Mouse (Mus musculus): ENCODE results near the gene Lgals2. TPM values are rescaled to one million over a fixed set of nuclear protein-coding genes. Genes with fewer than 3 reads are reported as not detected.

The Lgals2 gene
- not detected in 2 replicates for polyA plus RNA-seq (2012; ENCODE audit: low replicate concordance)

GRCm38 (mm10) chr15:78855303-78855965, at the start of gene Lgals2:
Lgals2 (minus strand) TSS chr15:78855529.

GRCm38 (mm10) chr15:78899740-78900584, 44.6 kb upstream of the Lgals2 start, which contains the start of gene Sh3bp1:
Sh3bp1 (plus strand) TSS chr15:78899768.

GRCm38 (mm10) chr15:78899409-78899739, 44.0 kb upstream of the Lgals2 start, which contains the start of gene Gm49510:
Gm49510 (plus strand) TSS chr15:78899667.

GRCm38 (mm10) chr15:78876991-78877809, 21.9 kb upstream of the Lgals2 start, which contains the start of gene Gga1:
Gga1 (plus strand) TSS chr15:78877190.

GRCm38 (mm10) chr15:78842371-78843163, 12.8 kb downstream of the Lgals2 start, which contains the start of gene Cdc42ep1:
Cdc42ep1 (plus strand) TSS chr15:78842624.

GRCm38 (mm10) chr15:78802776-78803391, 52.4 kb downstream of the Lgals2 start, which contains the start of gene Card10:
Card10 (minus strand) TSS chr15:78803042.

Other genes starting within 250 kb of the Lgals2 start
- gene Elfn2, start 136.8 kb downstream of the Lgals2 start, polyA plus RNA-seq (2012; ENCODE audit: low replicate concordance), result 0.01 TPM in 1 of 2 replicates, not detected in the other
- gene Mfng, start 82.1 kb downstream of the Lgals2 start, polyA plus RNA-seq (2012; ENCODE audit: low replicate concordance), result 95.0 and 108 TPM in 2 replicates
- 2.7 and 19.9 TPM in 2 replicates for gene Card10, start 52.5 kb downstream of the Lgals2 start, polyA plus RNA-seq (2012; ENCODE audit: low replicate concordance)
- 0.22 and 2.4 TPM in 2 replicates for gene Cdc42ep1, start 12.9 kb downstream of the Lgals2 start, polyA plus RNA-seq (2012; ENCODE audit: low replicate concordance)
- 142 and 325 TPM in 2 replicates for gene Gga1, start 21.7 kb upstream of the Lgals2 start, polyA plus RNA-seq (2012; ENCODE audit: low replicate concordance)
- gene Gm49510, start 44.1 kb upstream of the Lgals2 start, polyA plus RNA-seq (2012; ENCODE audit: low replicate concordance), result 3.0 and 4.4 TPM in 2 replicates
- gene Sh3bp1, start 44.2 kb upstream of the Lgals2 start, polyA plus RNA-seq (2012; ENCODE audit: low replicate concordance), result 582 and 2,232 TPM in 2 replicates
- gene Pdxp, start 58.4 kb upstream of the Lgals2 start, polyA plus RNA-seq (2012; ENCODE audit: low replicate concordance), result 12.5 and 16.3 TPM in 2 replicates
- gene Lgals1, start 71.2 kb upstream of the Lgals2 start, polyA plus RNA-seq (2012; ENCODE audit: low replicate concordance), result 53.3 and 226 TPM in 2 replicates
- 13.2 and 25.0 TPM in 2 replicates for gene Nol12, start 79.4 kb upstream of the Lgals2 start, polyA plus RNA-seq (2012; ENCODE audit: low replicate concordance)
- 97.8 and 205 TPM in 2 replicates for gene Triobp, start 92.2 kb upstream of the Lgals2 start, polyA plus RNA-seq (2012; ENCODE audit: low replicate concordance)
- 34.8 and 92.6 TPM in 2 replicates for gene H1f0, start 172.9 kb upstream of the Lgals2 start, polyA plus RNA-seq (2012; ENCODE audit: low replicate concordance)
- gene Galr3, start 186.4 kb upstream of the Lgals2 start, polyA plus RNA-seq (2012; ENCODE audit: low replicate concordance), result 0.31 and 1.8 TPM in 2 replicates
- gene Ankrd54, start 207.4 kb upstream of the Lgals2 start, polyA plus RNA-seq (2012; ENCODE audit: low replicate concordance), result 26.8 and 56.0 TPM in 2 replicates
- gene Eif3l, start 219.7 kb upstream of the Lgals2 start, polyA plus RNA-seq (2012; ENCODE audit: low replicate concordance), result 8.5 and 20.0 TPM in 2 replicates